Mouse (Mus musculus) ES-Bruce4 (cell line): ENCODE measurements around the gene Ppcs.

ENCODE experiments used
- CTCF ChIP-seq: IDR thresholded peaks from one replicate; pipeline ENCODE4 v1.8.1; 2011; ENCODE audit warnings: low read depth, low read length
- EP300 ChIP-seq: IDR thresholded peaks from 2 replicates; pipeline ENCODE4 v1.6.1; 2011; ENCODE audit warnings: low read depth, low read length; ENCODE audit not compliant: insufficient read depth
- POLR2A ChIP-seq: IDR thresholded peaks from one replicate; pipeline ENCODE4 v1.8.1; 2011; ENCODE audit warnings: low read length; ENCODE audit not compliant: insufficient read depth

GRCm38 (mm10) chr4:119417894-119418293 is 4.3 kb downstream of the Ppcs start:
- TF ChIP-seq POLR2A, result no peak
- no peak for TF ChIP-seq CTCF
- TF ChIP-seq EP300, result no peak
